Mouse (Mus musculus): ENCODE measurements around the gene Bcorl1. TPM values are rescaled to one million over a fixed set of nuclear protein-coding genes. Genes with fewer than 3 reads are reported as not detected.

Bcorl1 gene
- polyA plus RNA-seq (2012; rRNA removed), result 7.8 and 8.4 TPM in 2 replicates

DNA sequence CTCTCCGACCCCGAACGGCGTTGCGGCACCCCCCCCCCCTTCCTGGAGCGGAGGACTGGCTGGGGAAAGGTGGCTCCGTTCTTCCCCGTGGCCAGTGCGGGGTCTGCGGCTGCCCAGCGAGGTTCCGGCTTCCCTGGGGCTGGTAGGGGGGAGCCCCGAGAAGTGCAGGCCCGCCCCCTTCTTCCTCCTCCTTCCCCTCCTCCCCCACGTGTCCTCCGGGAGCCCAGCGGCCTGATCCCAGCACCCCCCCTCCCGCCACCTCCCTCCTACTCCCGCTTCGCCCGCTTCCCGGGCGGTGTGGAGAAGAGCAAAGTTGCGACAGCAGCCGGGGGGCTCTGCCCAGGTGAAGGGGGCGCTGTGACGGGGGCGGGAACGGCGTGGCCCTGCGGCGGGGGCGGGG lies at the start of gene Bcorl1:
Bcorl1 (plus strand) TSS at position 218 of the 400 bp plus-strand sequence.

Other genes with a start within 250 kb of the Bcorl1 start
- 0.91 and 2.2 TPM in 2 replicates for gene Xpnpep2, start 232.6 kb upstream of the Bcorl1 start, polyA plus RNA-seq (2012; rRNA removed)
- gene Sash3, start 194.9 kb upstream of the Bcorl1 start, polyA plus RNA-seq (2012; rRNA removed), result 0.88 and 1.1 TPM in 2 replicates
- gene Zdhhc9, start 132.5 kb upstream of the Bcorl1 start, polyA plus RNA-seq (2012; rRNA removed), result 52.8 and 53.7 TPM in 2 replicates
- 19.8 and 21.5 TPM in 2 replicates for gene Utp14a, start 84.5 kb upstream of the Bcorl1 start, polyA plus RNA-seq (2012; rRNA removed)
- gene Elf4, start 121.8 kb downstream of the Bcorl1 start, polyA plus RNA-seq (2012; rRNA removed), result 2.8 and 5.9 TPM in 2 replicates
- 37.9 and 41.1 TPM in 2 replicates for gene Aifm1, start 172.2 kb downstream of the Bcorl1 start, polyA plus RNA-seq (2012; rRNA removed)
- 71.4 and 83.6 TPM in 2 replicates for gene Rab33a, start 177.9 kb downstream of the Bcorl1 start, polyA plus RNA-seq (2012; rRNA removed)